Mouse (Mus musculus) kidney, adult 10 weeks (tissue): ENCODE data around the gene Olfr571. TPM values are rescaled to one million over a fixed set of nuclear protein-coding genes. Genes with fewer than 3 reads are reported as not detected.

Source experiments
- polyA plus RNA-seq: library from polyadenylated mRNA; stranded (reverse); fragments of 350-450 nt; fragmentation: Illumina TruSeq; extraction: RNeasy Lipid Tissue Mini Kit (QIAGEN cat#74804); gene quantifications from one replicate; pipeline ENCODE4 v1.2.3, GENCODE M21; 2014; ENCODE audit warnings: low read depth, low replicate concordance

Gene Olfr571
- not detected for polyA plus RNA-seq

DNA sequence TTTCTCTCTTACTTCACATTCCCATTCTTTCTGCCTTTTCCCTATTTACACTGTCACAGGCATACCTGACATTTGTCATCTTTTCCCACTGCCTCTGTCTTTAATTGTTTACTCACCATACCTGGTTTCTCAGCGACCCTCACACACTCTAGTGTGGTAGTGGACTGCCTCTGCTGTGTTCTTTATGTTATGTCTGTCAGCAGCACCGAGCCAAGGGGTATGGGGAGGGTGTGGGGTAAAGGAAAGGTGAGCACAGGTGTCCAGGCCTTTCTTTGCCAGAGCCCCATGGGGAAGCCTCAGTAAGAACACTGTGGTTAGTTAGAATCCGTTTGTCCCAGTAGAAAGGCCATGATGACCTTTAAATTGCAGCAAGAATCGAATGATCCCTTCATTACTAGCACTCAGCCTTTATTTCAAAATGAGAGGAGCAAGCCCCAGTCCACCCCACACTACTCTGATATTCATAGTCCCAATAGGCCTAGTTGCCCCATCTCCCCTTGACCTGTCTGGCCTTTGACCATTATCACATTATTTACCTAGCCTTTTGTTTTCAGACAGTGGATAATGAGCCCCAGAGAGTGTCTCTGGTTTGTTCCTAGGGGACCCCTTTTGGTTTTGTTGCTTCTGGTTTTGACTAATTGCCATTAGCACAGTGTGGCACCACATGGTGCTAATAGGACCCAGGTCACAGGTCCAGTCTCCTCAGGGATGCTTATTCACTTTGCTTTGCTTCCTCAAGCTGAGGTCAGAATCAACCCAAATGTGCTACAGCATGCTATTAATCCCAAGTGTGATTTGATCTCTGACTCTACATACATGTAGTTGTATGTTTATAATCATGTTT, at the start of gene Olfr571:
TSS of gene Olfr571 (minus strand) at position 505 of the 844 bp plus-strand sequence.

DNA sequence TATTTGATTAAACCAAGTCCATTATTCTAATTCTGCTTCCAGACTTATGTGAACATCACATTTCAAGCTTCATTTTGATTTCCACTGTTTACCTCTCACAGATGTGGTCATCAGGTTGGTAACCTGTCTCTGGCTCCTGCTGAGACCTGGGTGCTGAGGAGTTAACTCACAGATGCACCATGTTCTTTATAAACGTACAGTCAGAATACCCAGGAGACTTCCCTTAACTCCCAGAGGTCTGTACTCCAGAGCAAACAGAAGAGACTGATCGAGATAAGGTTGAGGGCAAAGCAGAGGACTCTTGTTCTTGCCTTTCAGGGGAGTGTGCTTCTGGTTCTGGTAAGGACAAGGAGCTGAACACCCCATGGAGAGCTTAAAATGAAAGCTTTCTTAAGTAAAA, 45.0 kb upstream of the Olfr571 start, which contains the start of gene Olfr576:
TSS of gene Olfr576 (plus strand) at position 301 of the 400 bp plus-strand sequence.

DNA sequence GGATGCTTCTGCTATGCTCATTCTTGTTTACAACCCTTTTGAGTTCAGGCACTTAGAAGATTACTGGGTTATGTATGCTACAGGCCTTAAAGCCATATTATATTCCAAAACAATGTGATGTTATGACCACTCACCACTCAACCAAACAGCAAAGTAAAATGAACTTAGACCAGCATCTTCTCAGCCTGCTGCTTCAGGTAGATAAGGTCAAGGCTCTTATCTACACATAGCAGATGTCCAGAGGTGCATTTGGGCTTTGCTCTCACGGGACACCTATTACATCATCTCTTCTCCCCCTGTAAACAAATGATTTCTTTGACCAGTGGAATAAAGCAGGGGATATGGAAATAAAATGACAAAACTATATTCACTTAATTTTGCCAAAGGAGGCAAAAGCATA, 41.3 kb upstream of the Olfr571 start, which contains the start of gene Olfr575:
TSS of gene Olfr575 (minus strand) at position 183 of the 400 bp plus-strand sequence.

DNA sequence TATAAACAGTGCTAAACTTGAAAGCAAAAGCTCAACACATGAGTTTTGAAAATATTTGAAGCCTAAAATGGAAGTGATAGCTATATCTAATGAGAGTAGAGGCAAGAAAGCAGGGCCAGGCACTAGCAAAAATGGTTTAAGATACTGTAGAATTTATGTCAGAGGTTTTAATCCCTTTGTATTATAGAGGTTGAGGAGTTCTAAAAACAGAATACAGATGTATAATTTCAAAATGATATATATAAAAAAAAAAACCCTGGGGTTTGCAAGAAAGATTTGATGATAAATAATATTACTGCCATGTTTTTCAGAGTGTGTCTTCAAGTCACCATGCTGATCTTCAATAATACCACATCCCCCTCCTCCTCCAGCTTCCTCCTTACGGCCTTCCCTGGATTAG, 30.8 kb upstream of the Olfr571 start, which contains the start of gene Olfr574:
TSS of gene Olfr574 (plus strand) at position 301 of the 400 bp plus-strand sequence.

DNA sequence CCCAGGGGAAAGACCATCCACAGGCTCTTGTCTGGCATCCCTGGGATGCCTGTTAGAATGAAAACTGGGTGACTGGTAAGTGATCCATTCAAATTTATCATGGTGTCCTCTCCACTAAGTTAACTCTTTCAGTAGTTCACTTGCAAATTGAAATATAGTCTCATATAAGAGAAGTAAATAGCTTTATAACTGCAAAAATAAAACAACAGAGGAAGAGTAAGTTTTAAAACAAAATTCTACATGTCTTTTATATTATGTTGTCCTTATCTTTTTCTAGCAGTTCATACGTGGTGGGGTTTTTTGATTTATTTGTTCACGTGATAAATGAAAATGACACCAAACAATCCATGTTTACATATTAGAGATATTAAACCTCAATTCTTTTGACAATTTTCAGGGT, 25.1 kb upstream of the Olfr571 start, which contains the start of gene Olfr573-ps1:
TSS of gene Olfr573-ps1 (minus strand) at position 101 of the 400 bp plus-strand sequence.

DNA sequence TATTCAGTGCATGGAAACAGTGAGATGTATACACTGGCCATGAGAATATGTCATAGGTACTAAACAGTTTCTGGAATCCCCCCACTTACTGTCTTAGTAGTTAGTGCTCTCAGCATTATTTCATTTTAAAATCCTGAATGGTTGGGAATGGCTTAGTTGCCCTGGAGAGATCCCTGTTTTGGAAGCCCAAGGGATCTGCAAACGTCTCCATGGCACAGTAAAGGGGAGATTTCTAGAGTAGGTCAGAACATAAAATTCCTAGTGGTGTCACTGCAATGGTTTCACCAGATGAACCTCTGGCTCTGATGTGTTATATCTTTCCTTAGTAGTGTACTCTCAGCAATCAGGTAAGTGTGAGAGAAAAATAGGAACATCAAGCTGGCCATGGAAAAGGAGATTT, 6.8 kb upstream of the Olfr571 start, which contains the start of gene Olfr572:
TSS of gene Olfr572 (plus strand) at position 301 of the 400 bp plus-strand sequence.

DNA sequence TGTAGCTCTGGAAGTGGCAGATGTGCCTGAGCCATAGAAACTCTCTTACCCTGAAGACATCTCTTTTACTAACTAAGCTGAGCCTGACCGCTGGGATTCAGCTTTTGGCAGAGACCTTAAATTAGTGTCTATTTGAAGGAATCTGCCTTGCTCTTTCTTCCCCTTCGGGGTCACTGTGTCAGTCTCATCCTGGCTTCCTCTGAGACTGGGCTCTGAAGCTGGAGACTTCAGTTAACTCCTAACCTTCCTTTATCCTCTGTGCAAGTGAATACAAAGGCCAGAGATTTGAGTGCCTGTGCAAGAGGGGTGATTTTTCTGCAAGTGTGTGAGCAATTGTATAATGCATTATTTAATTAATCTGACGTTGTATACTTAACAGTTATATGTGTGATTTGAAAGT, 26.6 kb downstream of the Olfr571 start, which contains the start of gene Olfr569:
TSS of gene Olfr569 (minus strand) at position 101 of the 400 bp plus-strand sequence.

DNA sequence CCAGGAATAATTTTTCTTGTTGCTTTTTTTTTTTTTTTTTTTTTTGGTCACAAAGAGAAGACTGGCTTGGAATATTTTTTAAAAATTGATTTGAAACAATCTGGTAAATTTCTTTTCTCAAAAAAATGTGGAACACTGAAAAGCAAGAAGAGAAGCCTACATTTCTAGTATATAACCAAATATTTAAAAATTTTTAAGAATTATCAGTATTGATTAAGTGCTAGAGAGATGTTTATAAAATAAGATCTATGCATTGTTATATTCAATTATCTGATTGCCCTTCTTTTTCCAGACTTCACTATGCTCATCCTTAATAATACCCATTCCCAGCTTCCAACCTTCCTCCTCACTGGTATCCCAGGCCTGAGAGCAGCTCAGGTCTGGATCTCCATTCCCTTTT, 40.5 kb downstream of the Olfr571 start, which contains the start of gene Olfr568:
TSS of gene Olfr568 (plus strand) at position 301 of the 400 bp plus-strand sequence.

DNA sequence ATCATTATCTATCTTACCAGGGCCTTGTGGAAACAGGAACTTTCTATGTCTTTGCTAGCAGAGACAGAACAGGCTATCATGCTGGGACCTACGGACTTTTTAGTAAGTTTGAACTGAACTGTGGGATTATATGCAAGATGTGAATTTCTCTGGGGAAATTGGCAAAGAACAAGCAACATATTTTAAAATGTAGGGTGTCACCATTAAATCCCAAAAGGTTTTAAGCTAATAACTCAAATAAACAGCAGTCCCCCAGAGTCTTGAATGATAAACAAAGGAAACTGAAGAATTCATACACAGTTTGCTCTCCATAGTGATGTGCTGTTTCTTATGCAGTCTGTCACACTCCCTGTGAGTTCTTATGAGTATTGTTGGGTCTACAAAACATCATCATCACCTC, 58.7 kb downstream of the Olfr571 start, which contains the start of gene Olfr566:
TSS of gene Olfr566 (minus strand) at position 101 of the 400 bp plus-strand sequence.

Other genes with a start within 250 kb of the Olfr571 start
- 5.0 TPM for gene Trim68, start 230.2 kb downstream of the Olfr571 start, polyA plus RNA-seq
- gene Olfr557, start 221.6 kb downstream of the Olfr571 start, polyA plus RNA-seq: not detected
- 5.7 TPM for gene Olfr558, start 215.3 kb downstream of the Olfr571 start, polyA plus RNA-seq
- gene Olfr33, start 198.5 kb downstream of the Olfr571 start, polyA plus RNA-seq: not detected
- not detected for gene Olfr559, start 190.0 kb downstream of the Olfr571 start, polyA plus RNA-seq
- gene Olfr560, start 158.2 kb downstream of the Olfr571 start, polyA plus RNA-seq: not detected
- 0.97 TPM for gene Olfr78, start 158.1 kb downstream of the Olfr571 start, polyA plus RNA-seq
- gene Olfr561, start 146.3 kb downstream of the Olfr571 start, polyA plus RNA-seq: not detected
- not detected for gene Olfr564, start 114.1 kb downstream of the Olfr571 start, polyA plus RNA-seq
- gene Olfr566, start 58.8 kb downstream of the Olfr571 start, polyA plus RNA-seq: not detected
- not detected for gene Olfr568, start 40.4 kb downstream of the Olfr571 start, polyA plus RNA-seq
- not detected for gene Olfr569, start 26.7 kb downstream of the Olfr571 start, polyA plus RNA-seq
- gene Olfr570, start 23.0 kb downstream of the Olfr571 start, polyA plus RNA-seq: not detected
- not detected for gene Olfr572, start 6.9 kb upstream of the Olfr571 start, polyA plus RNA-seq
- gene Olfr573-ps1, start 25.0 kb upstream of the Olfr571 start, polyA plus RNA-seq: not detected
- not detected for gene Olfr574, start 30.9 kb upstream of the Olfr571 start, polyA plus RNA-seq
- gene Olfr575, start 41.2 kb upstream of the Olfr571 start, polyA plus RNA-seq: not detected
- not detected for gene Olfr576, start 45.1 kb upstream of the Olfr571 start, polyA plus RNA-seq
- gene Olfr577, start 58.4 kb upstream of the Olfr571 start, polyA plus RNA-seq: not detected
- gene Olfr578, start 71.8 kb upstream of the Olfr571 start, polyA plus RNA-seq: not detected
- gene Olfr582, start 120.5 kb upstream of the Olfr571 start, polyA plus RNA-seq: not detected
- gene Olfr583, start 133.8 kb upstream of the Olfr571 start, polyA plus RNA-seq: not detected
- gene Olfr584, start 164.3 kb upstream of the Olfr571 start, polyA plus RNA-seq: not detected
- not detected for gene Olfr585, start 180.2 kb upstream of the Olfr571 start, polyA plus RNA-seq
- not detected for gene Olfr586, start 208.1 kb upstream of the Olfr571 start, polyA plus RNA-seq
- not detected for gene Olfr588-ps1, start 223.3 kb upstream of the Olfr571 start, polyA plus RNA-seq
- not detected for gene Olfr589, start 238.8 kb upstream of the Olfr571 start, polyA plus RNA-seq